31 mouse cellular contexts compared by ENCODE assay signal in the genomic region with DNA sequence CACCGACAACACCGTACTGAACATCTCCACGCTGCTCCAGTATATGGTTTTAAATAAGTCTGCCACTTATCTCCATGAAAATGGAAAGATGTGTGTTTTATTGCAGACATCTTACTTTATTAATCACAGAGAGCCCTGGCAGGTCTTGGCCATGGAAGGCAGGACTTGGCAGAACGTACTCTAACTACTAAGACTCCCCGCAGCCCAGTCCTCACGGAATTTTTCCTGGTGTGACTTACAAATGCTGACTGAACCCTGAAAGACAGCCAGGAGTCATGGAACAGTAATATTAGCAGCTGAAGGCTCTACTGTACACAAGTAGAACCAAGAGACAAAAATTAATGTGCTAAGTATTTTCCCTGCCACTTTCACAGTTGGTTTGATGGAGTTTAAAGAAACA. TPM values are rescaled to one million over a fixed set of nuclear protein-coding genes. Genes with fewer than 3 reads are reported as not detected.
DNase-seq lines count a peak whose midpoint lies in the region; ATAC-seq and TF ChIP-seq lines count a peak whose summit lies in the region.
"Had no signal": no experiment of that assay in that cellular context is flagged by ENCODE, and none has a peak within 500 bp of the region (broad histone marks: within the 10 kb centered on the region; RNA-seq: fewer than 3 reads in every experiment).

No protein-coding gene starts in this region.

- no peak for TF ChIP-seq CTCF in intestine, postnatal 0 days (IDR thresholded peaks at IDR 0.05; ENCODE audit: low read depth)

- no peak overlapping the region for H3K4me3 ChIP-seq in embryonic facial prominence, embryonic 14.5 days (ENCODE audit: low read depth, low read length)
- H3K4me3 ChIP-seq in embryonic facial prominence, embryonic 10.5 days, result no peak overlapping the region
- no peak overlapping the region for H3K4me3 ChIP-seq in intestine, embryonic 14.5 days (ENCODE audit: low read depth, low read length)
- no peak overlapping the region for H3K4me3 ChIP-seq in intestine, postnatal 0 days (ENCODE audit: low read depth, low read length)
- no peak overlapping the region for H3K4me3 ChIP-seq in midbrain, embryonic 11.5 days (ENCODE audit: low read depth, low read length)
- H3K4me3 ChIP-seq in midbrain, embryonic 16.5 days (ENCODE audit: low read depth, low read length), result no peak overlapping the region
- H3K4me3 ChIP-seq: forebrain, embryonic 10.5 days; forebrain, embryonic 15.5 days; heart, adult 2 months; hindbrain, embryonic 10.5 days; hindbrain, embryonic 15.5 days; layer of hippocampus, adult 2 months; left cerebral cortex, adult 2 months; liver, embryonic 15.5 days; midbrain, embryonic 13.5 days; neural tube, embryonic 15.5 days; stomach, embryonic 15.5 days had no signal

- H3K9me3 ChIP-seq in embryonic facial prominence, embryonic 14.5 days (ENCODE audit: control insufficient read depth, low read length), result no peaks in the 10 kb centered on the region
- no peaks in the 10 kb centered on the region for H3K9me3 ChIP-seq in embryonic facial prominence, embryonic 10.5 days
- H3K9me3 ChIP-seq in intestine, embryonic 14.5 days (ENCODE audit: control insufficient read depth, low read length), result no peaks in the 10 kb centered on the region
- H3K9me3 ChIP-seq in intestine, postnatal 0 days (ENCODE audit: control insufficient read depth), result no peaks in the 10 kb centered on the region
- no peaks in the 10 kb centered on the region for H3K9me3 ChIP-seq in midbrain, embryonic 11.5 days (ENCODE audit: control insufficient read depth, low read length)
- no peaks in the 10 kb centered on the region for H3K9me3 ChIP-seq in midbrain, embryonic 16.5 days (replicated peaks; ENCODE audit: control insufficient read depth, low read length, poor library complexity, severe bottlenecking)
- H3K9me3 ChIP-seq: forebrain, embryonic 10.5 days; forebrain, embryonic 15.5 days; hindbrain, embryonic 10.5 days; hindbrain, embryonic 15.5 days; liver, embryonic 15.5 days; midbrain, embryonic 13.5 days; neural tube, embryonic 15.5 days; stomach, embryonic 15.5 days had no signal

- H3K27me3 ChIP-seq in embryonic facial prominence, embryonic 14.5 days (replicated peaks; ENCODE audit: control insufficient read depth, insufficient read depth, low read length), result no peaks in the 10 kb centered on the region
- no peaks in the 10 kb centered on the region for H3K27me3 ChIP-seq in embryonic facial prominence, embryonic 10.5 days (replicated peaks; ENCODE audit: low read depth, poor library complexity, severe bottlenecking)
- H3K27me3 ChIP-seq in intestine, embryonic 14.5 days (replicated peaks; ENCODE audit: control insufficient read depth, insufficient read depth, low read length), result no peaks in the 10 kb centered on the region
- H3K27me3 ChIP-seq in intestine, postnatal 0 days (replicated peaks; ENCODE audit: control insufficient read depth, insufficient read depth, low read length), result no peaks in the 10 kb centered on the region
- no peaks in the 10 kb centered on the region for H3K27me3 ChIP-seq in midbrain, embryonic 11.5 days (ENCODE audit: control insufficient read depth, insufficient read depth, low read length)
- no peaks in the 10 kb centered on the region for H3K27me3 ChIP-seq in midbrain, embryonic 16.5 days (ENCODE audit: control insufficient read depth, insufficient read depth, low read depth, low read length)
- H3K27me3 ChIP-seq: CH12.LX; forebrain, embryonic 15.5 days; hindbrain, embryonic 15.5 days; liver, embryonic 15.5 days; midbrain, embryonic 13.5 days; neural tube, embryonic 15.5 days; stomach, embryonic 15.5 days had no signal

- WGBS in embryonic facial prominence, embryonic 14.5 days, result 69% methylated on average over 6 of the region's 6 CpGs
- WGBS in embryonic facial prominence, embryonic 10.5 days, result 92% methylated on average over 6 of the region's 6 CpGs
- WGBS in intestine, embryonic 14.5 days, result 67% methylated on average over 6 of the region's 6 CpGs
- 74% methylated on average over 6 of the region's 6 CpGs for WGBS in intestine, postnatal 0 days
- 92% methylated on average over 6 of the region's 6 CpGs for WGBS in midbrain, embryonic 11.5 days
- 88% methylated on average over 6 of the region's 6 CpGs for WGBS in midbrain, embryonic 16.5 days

- 0 out of 2 replicates have a peak, but pooled peaks cover under 1% of the 10 kb centered on the region for H3K36me3 ChIP-seq in embryonic facial prominence, embryonic 14.5 days (ENCODE audit: control insufficient read depth, insufficient read depth, low read length)
- no peaks in the 10 kb centered on the region for H3K36me3 ChIP-seq in embryonic facial prominence, embryonic 10.5 days (replicated peaks)
- H3K36me3 ChIP-seq in intestine, embryonic 14.5 days (ENCODE audit: control insufficient read depth, insufficient read depth, low read length), result no peaks in the 10 kb centered on the region
- H3K36me3 ChIP-seq in intestine, postnatal 0 days (ENCODE audit: control insufficient read depth, insufficient read depth), result peaks cover 3% of the 10 kb centered on the region; the same call in 1 of the 2 replicates
- no peaks in the 10 kb centered on the region for H3K36me3 ChIP-seq in midbrain, embryonic 11.5 days (ENCODE audit: control insufficient read depth, insufficient read depth, low read length)
- no peaks in the 10 kb centered on the region for H3K36me3 ChIP-seq in midbrain, embryonic 16.5 days (ENCODE audit: control insufficient read depth, insufficient read depth, low read length)
- H3K36me3 ChIP-seq: forebrain, embryonic 10.5 days; forebrain, embryonic 15.5 days; hindbrain, embryonic 10.5 days; hindbrain, embryonic 15.5 days; liver, embryonic 15.5 days; midbrain, embryonic 13.5 days; stomach, embryonic 15.5 days had no signal

- no peak overlapping the region for H3K9ac ChIP-seq in embryonic facial prominence, embryonic 14.5 days (ENCODE audit: low read depth, low read length)
- no peak overlapping the region for H3K9ac ChIP-seq in intestine, embryonic 14.5 days (ENCODE audit: low read length)
- H3K9ac ChIP-seq in intestine, postnatal 0 days (ENCODE audit: low read depth, low read length), result no peak overlapping the region
- no peak overlapping the region for H3K9ac ChIP-seq in midbrain, embryonic 11.5 days (ENCODE audit: low read length)
- no peak overlapping the region for H3K9ac ChIP-seq in midbrain, embryonic 16.5 days (ENCODE audit: low read depth, low read length)
- H3K9ac ChIP-seq: forebrain, embryonic 15.5 days; hindbrain, embryonic 15.5 days; liver, embryonic 15.5 days; midbrain, embryonic 13.5 days; neural tube, embryonic 15.5 days; stomach, embryonic 15.5 days had no signal

- H3K4me1 ChIP-seq in embryonic facial prominence, embryonic 14.5 days (ENCODE audit: control insufficient read depth, insufficient read depth, low read length), result peaks cover 8% of the 10 kb centered on the region; the same call in 1 of the 2 replicates
- H3K4me1 ChIP-seq in embryonic facial prominence, embryonic 10.5 days, result no peaks in the 10 kb centered on the region
- H3K4me1 ChIP-seq in intestine, embryonic 14.5 days (replicated peaks; ENCODE audit: control insufficient read depth, insufficient read depth, low read length), result no peaks in the 10 kb centered on the region
- H3K4me1 ChIP-seq in intestine, postnatal 0 days (replicated peaks; ENCODE audit: control insufficient read depth, insufficient read depth, low read length), result no peaks in the 10 kb centered on the region
- H3K4me1 ChIP-seq in midbrain, embryonic 11.5 days (ENCODE audit: control insufficient read depth, insufficient read depth, low read length), result no peaks in the 10 kb centered on the region
- H3K4me1 ChIP-seq in midbrain, embryonic 16.5 days (ENCODE audit: control insufficient read depth, insufficient read depth, low read length), result no peaks in the 10 kb centered on the region
- H3K4me1 ChIP-seq: forebrain, embryonic 10.5 days; forebrain, embryonic 15.5 days; hindbrain, embryonic 10.5 days; hindbrain, embryonic 15.5 days; liver, embryonic 15.5 days; midbrain, embryonic 13.5 days; neural tube, embryonic 15.5 days; stomach, embryonic 15.5 days had no signal

- H3K4me2 ChIP-seq in embryonic facial prominence, embryonic 14.5 days (ENCODE audit: low read depth, low read length), result no peak overlapping the region
- H3K4me2 ChIP-seq in intestine, embryonic 14.5 days (ENCODE audit: low read length), result no peak overlapping the region
- no peak overlapping the region for H3K4me2 ChIP-seq in intestine, postnatal 0 days (replicated peaks; ENCODE audit: low read depth)
- H3K4me2 ChIP-seq in midbrain, embryonic 11.5 days, result no peak overlapping the region
- H3K4me2 ChIP-seq in midbrain, embryonic 16.5 days (ENCODE audit: low read length), result no peak overlapping the region
- H3K4me2 ChIP-seq: forebrain, embryonic 15.5 days; hindbrain, embryonic 15.5 days; liver, embryonic 15.5 days; midbrain, embryonic 13.5 days; neural tube, embryonic 15.5 days; stomach, embryonic 15.5 days had no signal

- DNase-seq in embryonic facial prominence, embryonic 14.5 days (ENCODE audit: low spot score), result peak; percentile 64
- no peak for DNase-seq in embryonic facial prominence, embryonic 10.5 days (ENCODE audit: low spot score)
- DNase-seq in intestine, embryonic 14.5 days (ENCODE audit: low spot score), result peak; percentile 34
- DNase-seq in midbrain, embryonic 11.5 days (ENCODE audit: low spot score, missing footprints), result peak; percentile 39
- DNase-seq in lung, postnatal 4 days, result peak; percentile 34 to 66
- DNase-seq in spleen, adult 18-20 months, result no peak
- DNase-seq: adrenal gland, postnatal 10 days; cerebellum, adult 8-10 months; cerebellum, postnatal 25 days; gastrocnemius, postnatal 36 days; heart, adult 2 months; kidney, adult 2 months; kidney, postnatal 36 days; left cerebral cortex, postnatal 4 days; retina, postnatal 1 day; right cerebral cortex, postnatal 14 days had no signal

- no peak overlapping the region for H3K27ac ChIP-seq in embryonic facial prominence, embryonic 14.5 days (replicated peaks; ENCODE audit: low read depth, low read length)
- no peak overlapping the region for H3K27ac ChIP-seq in embryonic facial prominence, embryonic 10.5 days (replicated peaks)
- H3K27ac ChIP-seq in intestine, embryonic 14.5 days (ENCODE audit: low read depth), result no peak overlapping the region
- H3K27ac ChIP-seq in intestine, postnatal 0 days (ENCODE audit: low read depth, low read length), result no peak overlapping the region
- H3K27ac ChIP-seq in midbrain, embryonic 11.5 days (ENCODE audit: low read depth, low read length), result no peak overlapping the region
- no peak overlapping the region for H3K27ac ChIP-seq in midbrain, embryonic 16.5 days (ENCODE audit: low read length)
- H3K27ac ChIP-seq: forebrain, embryonic 10.5 days; forebrain, embryonic 15.5 days; heart, adult 2 months; hindbrain, embryonic 10.5 days; hindbrain, embryonic 15.5 days; layer of hippocampus, adult 2 months; left cerebral cortex, adult 2 months; liver, embryonic 15.5 days; midbrain, embryonic 13.5 days; neural tube, embryonic 15.5 days; stomach, embryonic 15.5 days had no signal

- no peak for ATAC-seq in embryonic facial prominence, embryonic 14.5 days (ENCODE audit: low read depth)
- no peak for ATAC-seq in intestine, embryonic 14.5 days (replicated peaks; ENCODE audit: low FRiP score, low TSS enrichment, low read depth)
- no peak for ATAC-seq in intestine, postnatal 0 days
- no peak for ATAC-seq in midbrain, embryonic 11.5 days (ENCODE audit: low FRiP score)
- ATAC-seq in midbrain, embryonic 16.5 days, result no peak
- ATAC-seq: forebrain, embryonic 15.5 days; inflammation-experienced regulatory T-cells, adult 6 months; midbrain, embryonic 13.5 days had no signal

RNA-seq across cellular contexts. Expression of a gene that starts 34.0 kb away (rescaled TPM):
- 3.6 and 4.7 TPM in 2 replicates for polyA plus RNA-seq in embryonic facial prominence, embryonic 14.5 days (2014; fragmentation: Nextera tagmentation; extraction: Ambion mirVana)
- polyA plus RNA-seq in embryonic facial prominence, embryonic 10.5 days (2016; fragmentation: Nextera tagmentation; extraction: Ambion mirVana), result 2.6 and 2.9 TPM in 2 replicates
- polyA plus RNA-seq in intestine, embryonic 14.5 days (2014; fragmentation: Nextera tagmentation; extraction: Ambion mirVana), result 2.4 and 4.2 TPM in 2 replicates
- polyA plus RNA-seq in intestine, postnatal 0 days (2015; fragmentation: Nextera tagmentation; extraction: Ambion mirVana), result 5.8 and 6.5 TPM in 2 replicates
- polyA plus RNA-seq in midbrain, embryonic 11.5 days (2014; fragmentation: Nextera tagmentation; extraction: Ambion mirVana), result 5.1 and 5.2 TPM in 2 replicates
- polyA plus RNA-seq in midbrain, embryonic 16.5 days (2015; fragmentation: Nextera tagmentation; extraction: Ambion mirVana), result 22.3 and 30.9 TPM in 2 replicates
- polyA plus RNA-seq: liver, adult 2 months had no signal

RNA-seq across cellular contexts. Expression of a gene that starts 34.1 kb away (rescaled TPM):
- 38.9 and 39.5 TPM in 2 replicates for polyA plus RNA-seq in embryonic facial prominence, embryonic 14.5 days (2014; fragmentation: Nextera tagmentation; extraction: Ambion mirVana)
- polyA plus RNA-seq in embryonic facial prominence, embryonic 10.5 days (2016; fragmentation: Nextera tagmentation; extraction: Ambion mirVana), result 34.0 and 34.2 TPM in 2 replicates
- 32.3 and 34.0 TPM in 2 replicates for polyA plus RNA-seq in intestine, embryonic 14.5 days (2014; fragmentation: Nextera tagmentation; extraction: Ambion mirVana)
- polyA plus RNA-seq in intestine, postnatal 0 days (2015; fragmentation: Nextera tagmentation; extraction: Ambion mirVana), result 84.4 and 85.0 TPM in 2 replicates
- 34.8 and 38.1 TPM in 2 replicates for polyA plus RNA-seq in midbrain, embryonic 11.5 days (2014; fragmentation: Nextera tagmentation; extraction: Ambion mirVana)
- polyA plus RNA-seq in midbrain, embryonic 16.5 days (2015; fragmentation: Nextera tagmentation; extraction: Ambion mirVana), result 32.8 and 36.7 TPM in 2 replicates

Comparison
In these comparisons a context has a peak if more than half of its experiments do, and no peak if none do; other contexts are left out.
1. DNase-seq: peak in embryonic facial prominence, embryonic 14.5 days (single experiment), intestine, embryonic 14.5 days (single experiment), midbrain, embryonic 11.5 days (single experiment) and lung, postnatal 4 days (2 of 2); none in embryonic facial prominence, embryonic 10.5 days (single experiment) and spleen, adult 18-20 months (0 of 2).